Mouse (Mus musculus): Measurements from ENCODE around the gene Sox5. TPM values are rescaled to one million over a fixed set of nuclear protein-coding genes. Genes with fewer than 3 reads are reported as not detected.

Gene Sox5
- polyA plus RNA-seq, 1 experiment from 2014 or later: 55.3 TPM

DNA sequence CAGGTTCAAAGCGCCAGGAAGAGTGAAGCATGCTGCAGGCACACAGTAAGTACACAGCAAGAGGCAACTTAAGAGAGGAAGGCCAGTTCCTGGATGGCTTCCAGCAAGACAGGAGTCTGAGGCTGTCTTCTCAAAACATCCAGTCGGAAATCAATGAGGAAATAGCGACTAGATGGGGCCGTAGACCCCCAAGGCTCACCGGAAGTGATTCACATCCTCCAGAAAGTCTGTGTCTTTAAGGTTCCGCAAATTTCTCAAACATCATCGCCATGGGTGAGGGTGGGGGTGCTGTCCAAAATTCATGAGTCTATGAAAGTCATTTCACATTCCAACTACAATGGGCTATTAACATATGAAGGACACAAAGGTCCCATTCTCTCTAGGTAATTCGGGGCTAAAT lies 821.7 kb downstream of the Sox5 start:
- Histone ChIP-seq H3K36me3 (0 out of 2 replicates have a peak, but pooled peaks cover 4% of the 10 kb centered on the region), H3K27me3 (no peaks in the 10 kb centered on the region), H3K9me3 (no peaks in the 10 kb centered on the region), H3K4me2 (replicated peaks) (no peak overlapping the region), H3K4me3 (no peak overlapping the region), H3K27ac (no peak overlapping the region), H3K4me1 (peaks cover 5% of the 10 kb centered on the region; the same call in 1 of the 2 replicates), H3K9ac (no peak overlapping the region)
- ATAC-seq (ENCODE audit: insufficient number of reproducible peaks, insufficient read depth, low FRiP score, low TSS enrichment): no peak
- WGBS: 93% methylated on average over 8 of the region's 8 CpGs

GRCm38 (mm10) chr6:143958372-143958771 lies 823.4 kb downstream of the Sox5 start:
- 0 out of 2 replicates have a peak, but pooled peaks cover 4% of the 10 kb centered on the region for H3K36me3 ChIP-seq
- H3K27me3 ChIP-seq: no peaks in the 10 kb centered on the region
- WGBS: 86% methylated on average over 7 of the region's 7 CpGs
- no peak overlapping the region for H3K27ac ChIP-seq
- no peak for ATAC-seq (ENCODE audit: insufficient number of reproducible peaks, insufficient read depth, low FRiP score, low TSS enrichment)
- no peaks in the 10 kb centered on the region for H3K9me3 ChIP-seq
- H3K9ac ChIP-seq: no peak overlapping the region
- H3K4me1 ChIP-seq: peaks cover 5% of the 10 kb centered on the region; the same call in 1 of the 2 replicates
- H3K4me3 ChIP-seq: no peak overlapping the region
- no peak overlapping the region for H3K4me2 ChIP-seq (replicated peaks)

- Histone ChIP-seq H3K9me3 (no peaks in the 10 kb centered on the region), H3K36me3 (0 out of 2 replicates have a peak, but pooled peaks cover 4% of the 10 kb centered on the region), H3K4me1 (peaks cover 5% of the 10 kb centered on the region; the same call in 1 of the 2 replicates), H3K4me3 (no peak overlapping the region), H3K9ac (no peak overlapping the region), H3K27ac (no peak overlapping the region), H3K27me3 (no peaks in the 10 kb centered on the region), H3K4me2 (replicated peaks) (no peak overlapping the region)
- ATAC-seq (ENCODE audit: insufficient number of reproducible peaks, insufficient read depth, low FRiP score, low TSS enrichment): no peak
- WGBS: 86% methylated on average over 5 of the region's 5 CpGs
Observed at GRCm38 (mm10) chr6:143957063-143957462, 824.7 kb downstream of the Sox5 start.

DNA sequence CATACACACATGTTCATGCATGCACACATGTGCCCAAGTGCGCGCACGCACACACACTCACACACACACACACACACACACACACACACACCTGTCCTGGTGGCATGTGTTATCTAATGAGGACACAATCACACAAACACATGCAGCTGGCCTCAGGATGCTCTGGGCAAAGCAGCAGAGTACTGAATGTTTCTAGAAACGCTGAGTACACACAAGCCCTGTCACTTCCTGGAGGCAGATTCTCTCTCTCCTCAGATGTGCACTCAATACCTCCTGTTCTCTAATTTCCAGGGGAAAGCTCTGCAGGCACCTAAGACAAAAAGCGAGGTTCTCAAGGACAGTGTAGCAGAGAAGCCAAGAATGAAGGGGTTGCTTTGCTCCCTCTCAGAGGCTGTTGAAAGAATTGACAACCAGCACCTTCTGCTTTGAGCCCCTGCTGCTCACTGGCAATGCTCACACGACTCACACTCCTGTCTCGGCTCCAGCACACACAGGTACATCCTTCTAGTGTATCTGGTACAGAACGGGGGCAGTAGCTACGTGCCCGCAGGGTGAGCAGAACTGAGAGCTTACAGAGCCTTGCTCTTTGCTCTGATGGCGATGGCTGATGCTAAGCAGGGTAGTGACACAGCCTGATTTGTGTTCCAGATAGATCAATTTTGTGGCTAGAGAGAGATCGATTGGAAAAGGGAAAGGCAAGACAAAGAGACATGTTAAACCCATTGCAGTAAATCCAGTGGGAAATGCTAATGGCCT lies 833.0 kb downstream of the Sox5 start:
- 0 out of 2 replicates have a peak overlapping the region, but pooled peaks have one; percentile 23 for H3K27ac ChIP-seq
- H3K27me3 ChIP-seq: no peaks in the 10 kb centered on the region
- H3K4me3 ChIP-seq: no peak overlapping the region
- no peaks in the 10 kb centered on the region for H3K9me3 ChIP-seq
- H3K4me1 ChIP-seq: no peaks in the 10 kb centered on the region
- WGBS: 69% methylated on average over 12 of the region's 12 CpGs
- no peak for ATAC-seq (ENCODE audit: insufficient number of reproducible peaks, insufficient read depth, low FRiP score, low TSS enrichment)
- H3K9ac ChIP-seq: no peak overlapping the region
- no peaks in the 10 kb centered on the region for H3K36me3 ChIP-seq
- H3K4me2 ChIP-seq (replicated peaks): no peak overlapping the region

- ATAC-seq (ENCODE audit: insufficient number of reproducible peaks, insufficient read depth, low FRiP score, low TSS enrichment): no peak
- no peak overlapping the region for H3K27ac ChIP-seq
- no peaks in the 10 kb centered on the region for H3K9me3 ChIP-seq
- 83% methylated on average over 4 of the region's 4 CpGs for WGBS
- H3K4me3 ChIP-seq: no peak overlapping the region
- H3K36me3 ChIP-seq: no peaks in the 10 kb centered on the region
- H3K4me1 ChIP-seq: no peaks in the 10 kb centered on the region
- no peak overlapping the region for H3K9ac ChIP-seq
- H3K27me3 ChIP-seq: no peaks in the 10 kb centered on the region
- H3K4me2 ChIP-seq (replicated peaks): no peak overlapping the region
Observed at GRCm38 (mm10) chr6:143948071-143948470, 833.7 kb downstream of the Sox5 start.

GRCm38 (mm10) chr6:143943126-143943525 lies 838.7 kb downstream of the Sox5 start:
- H3K9ac ChIP-seq: no peak overlapping the region
- no peak overlapping the region for H3K4me3 ChIP-seq
- H3K27me3 ChIP-seq: no peaks in the 10 kb centered on the region
- H3K36me3 ChIP-seq: no peaks in the 10 kb centered on the region
- H3K27ac ChIP-seq: no peak overlapping the region
- H3K9me3 ChIP-seq: no peaks in the 10 kb centered on the region
- no peak overlapping the region for H3K4me2 ChIP-seq (replicated peaks)
- no peak for ATAC-seq (ENCODE audit: insufficient number of reproducible peaks, insufficient read depth, low FRiP score, low TSS enrichment)
- 83% methylated on average over 5 of the region's 5 CpGs for WGBS
- no peaks in the 10 kb centered on the region for H3K4me1 ChIP-seq

DNA sequence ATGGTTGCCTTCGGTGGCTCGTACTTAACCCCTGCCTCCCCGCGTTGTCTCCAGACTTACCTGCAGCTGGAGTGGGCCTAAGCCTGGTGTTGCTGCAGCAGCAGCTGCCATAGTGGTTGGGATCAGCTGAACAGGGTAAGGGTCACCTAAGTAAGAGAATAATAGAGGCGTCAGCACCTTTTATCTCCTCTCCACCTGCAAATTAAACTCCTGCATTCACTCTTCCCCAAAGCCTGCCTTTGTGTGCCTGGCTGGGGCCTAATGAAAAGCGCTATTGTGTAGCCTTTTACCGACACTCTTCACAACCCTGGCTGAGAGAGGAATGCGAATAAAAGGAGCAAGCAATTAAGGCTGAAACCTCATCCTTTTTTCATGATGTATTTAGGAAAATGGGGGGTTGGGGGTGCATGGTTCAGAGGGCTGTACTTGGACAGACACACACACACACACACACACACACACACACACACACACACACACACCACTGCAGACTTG lies 840.4 kb downstream of the Sox5 start:
- Histone ChIP-seq H3K4me3 (no peak overlapping the region), H3K4me1 (no peaks in the 10 kb centered on the region), H3K9ac (no peak overlapping the region), H3K4me2 (replicated peaks) (no peak overlapping the region), H3K27me3 (no peaks in the 10 kb centered on the region), H3K9me3 (no peaks in the 10 kb centered on the region), H3K36me3 (no peaks in the 10 kb centered on the region), H3K27ac (0 out of 2 replicates have a peak overlapping the region, but pooled peaks have one; percentile 3)
- peak; percentile 82; the same call in 1 of the 2 replicates for ATAC-seq (ENCODE audit: insufficient number of reproducible peaks, insufficient read depth, low FRiP score, low TSS enrichment)
- WGBS: 14% methylated on average over 8 of the region's 8 CpGs

- Histone ChIP-seq H3K9ac (no peak overlapping the region), H3K36me3 (no peaks in the 10 kb centered on the region), H3K9me3 (no peaks in the 10 kb centered on the region), H3K27ac (no peak overlapping the region), H3K4me3 (no peak overlapping the region), H3K27me3 (no peaks in the 10 kb centered on the region), H3K4me2 (replicated peaks) (no peak overlapping the region), H3K4me1 (no peaks in the 10 kb centered on the region)
- 53% methylated on average over 6 of the region's 6 CpGs for WGBS
- no peak for ATAC-seq (ENCODE audit: insufficient number of reproducible peaks, insufficient read depth, low FRiP score, low TSS enrichment)
Observed at GRCm38 (mm10) chr6:143923146-143923545, 858.6 kb downstream of the Sox5 start.

DNA sequence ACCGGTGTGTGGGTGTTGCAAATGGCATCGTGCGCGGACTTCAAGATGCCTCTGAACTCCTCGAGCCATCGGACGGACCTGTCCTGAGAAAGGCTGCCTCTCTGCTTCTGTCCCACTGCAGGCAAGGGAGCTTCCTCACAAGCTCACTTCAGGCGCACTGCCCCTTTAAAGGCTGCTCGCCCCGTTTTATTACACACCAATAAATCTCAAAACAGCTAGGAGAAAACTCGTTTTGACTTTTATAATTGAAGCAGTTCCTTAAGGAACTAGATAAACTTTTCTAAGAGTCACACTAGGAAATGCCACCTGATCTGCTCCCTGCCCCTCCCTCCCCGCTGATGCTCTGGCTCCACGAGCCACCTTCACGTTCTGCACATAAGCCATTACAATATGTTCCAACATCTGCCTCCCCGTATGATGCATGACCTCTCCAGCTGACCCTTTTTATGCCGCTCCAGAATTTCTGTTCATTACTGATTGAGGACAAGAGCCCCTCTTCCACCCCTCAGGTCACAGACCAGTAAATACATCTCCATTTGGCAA lies 863.3 kb downstream of the Sox5 start:
- no peaks in the 10 kb centered on the region for H3K4me1 ChIP-seq
- H3K27ac ChIP-seq: no peak overlapping the region
- ATAC-seq (ENCODE audit: insufficient number of reproducible peaks, insufficient read depth, low FRiP score, low TSS enrichment): no peak
- no peak overlapping the region for H3K4me2 ChIP-seq (replicated peaks)
- WGBS: 73% methylated on average over 16 of the region's 16 CpGs
- H3K9me3 ChIP-seq: no peaks in the 10 kb centered on the region
- H3K9ac ChIP-seq: no peak overlapping the region
- no peaks in the 10 kb centered on the region for H3K27me3 ChIP-seq
- no peak overlapping the region for H3K4me3 ChIP-seq
- no peaks in the 10 kb centered on the region for H3K36me3 ChIP-seq

DNA sequence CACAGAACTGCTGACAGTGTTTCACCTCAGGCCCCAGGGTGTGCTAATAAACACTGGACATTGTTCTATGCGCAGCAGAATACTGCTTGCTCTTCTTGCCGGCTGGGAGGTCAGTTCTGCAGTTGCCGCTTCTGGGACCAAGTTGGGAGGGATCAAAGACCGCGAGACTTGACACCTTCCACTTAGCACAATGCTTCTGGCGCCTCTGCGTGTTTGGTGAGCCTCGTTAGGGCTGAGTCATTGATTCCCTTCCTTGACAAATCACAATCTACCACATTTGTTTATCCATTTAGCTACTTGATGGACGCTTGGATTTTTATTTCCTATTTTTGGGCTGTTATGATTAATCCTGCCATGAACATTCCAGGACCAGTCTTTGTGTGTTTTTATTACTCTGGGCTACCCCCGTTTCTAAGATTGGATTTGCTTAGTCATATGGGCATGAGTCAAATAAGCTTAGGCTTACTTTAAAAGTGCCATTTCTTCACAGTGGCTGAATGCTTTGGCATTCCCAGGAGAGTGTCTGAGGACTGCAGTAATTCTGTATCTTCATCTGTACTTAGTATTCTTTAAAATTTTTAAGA lies 865.5 kb downstream of the Sox5 start:
- Histone ChIP-seq H3K4me1 (no peaks in the 10 kb centered on the region), H3K4me2 (replicated peaks) (no peak overlapping the region), H3K27me3 (no peaks in the 10 kb centered on the region), H3K4me3 (no peak overlapping the region), H3K27ac (no peak overlapping the region), H3K36me3 (no peaks in the 10 kb centered on the region), H3K9me3 (no peaks in the 10 kb centered on the region), H3K9ac (no peak overlapping the region)
- 79% methylated on average over 10 of the region's 10 CpGs for WGBS
- ATAC-seq (ENCODE audit: insufficient number of reproducible peaks, insufficient read depth, low FRiP score, low TSS enrichment): no peak

- H3K4me3 ChIP-seq: no peak overlapping the region
- H3K27ac ChIP-seq: no peak overlapping the region
- no peaks in the 10 kb centered on the region for H3K36me3 ChIP-seq
- 97% methylated on average over 3 of the region's 3 CpGs for WGBS
- no peak overlapping the region for H3K4me2 ChIP-seq (replicated peaks)
- H3K4me1 ChIP-seq: no peaks in the 10 kb centered on the region
- H3K9ac ChIP-seq: no peak overlapping the region
- H3K27me3 ChIP-seq: no peaks in the 10 kb centered on the region
- no peaks in the 10 kb centered on the region for H3K9me3 ChIP-seq
- no peak for ATAC-seq (ENCODE audit: insufficient number of reproducible peaks, insufficient read depth, low FRiP score, low TSS enrichment)
Observed at GRCm38 (mm10) chr6:143915686-143916085, 866.1 kb downstream of the Sox5 start.

GRCm38 (mm10) chr6:143912316-143912715 lies 869.5 kb downstream of the Sox5 start:
- no peak overlapping the region for H3K4me3 ChIP-seq
- no peak overlapping the region for H3K27ac ChIP-seq
- no peak overlapping the region for H3K4me2 ChIP-seq (replicated peaks)
- no peaks in the 10 kb centered on the region for H3K36me3 ChIP-seq
- no peaks in the 10 kb centered on the region for H3K4me1 ChIP-seq
- WGBS: 92% methylated on average over 3 of the region's 3 CpGs
- no peak for ATAC-seq (ENCODE audit: insufficient number of reproducible peaks, insufficient read depth, low FRiP score, low TSS enrichment)
- H3K9ac ChIP-seq: no peak overlapping the region
- H3K9me3 ChIP-seq: no peaks in the 10 kb centered on the region
- no peaks in the 10 kb centered on the region for H3K27me3 ChIP-seq

Measured in embryonic facial prominence, embryonic 12.5 days (tissue).